ENCODE assay signal across 10 mouse cellular contexts in genomic region chr5:36869578-36870236, GRCm38 (mm10). TPM values are rescaled to one million over a fixed set of nuclear protein-coding genes. Genes with fewer than 3 reads are reported as not detected.
DNase-seq lines count a peak whose midpoint lies in the region; ATAC-seq and TF ChIP-seq lines count a peak whose summit lies in the region.
"Had no signal": no experiment of that assay in that cellular context is flagged by ENCODE, and none has a peak within 500 bp of the region (broad histone marks: within the 10 kb centered on the region; RNA-seq: fewer than 3 reads in every experiment).

No protein-coding gene starts in this region.

- under 1% methylated on average over 56 of the region's 56 CpGs for WGBS in heart, embryonic 10.5 days
- under 1% methylated on average over 56 of the region's 56 CpGs for WGBS in heart, adult 2 months
- WGBS in embryonic facial prominence, embryonic 12.5 days, result under 1% methylated on average over 53 of the region's 56 CpGs
- under 1% methylated on average over 54 of the region's 56 CpGs for WGBS in midbrain, embryonic 15.5 days

- no peak for TF ChIP-seq CTCF in heart, adult 2 months (IDR thresholded peaks at IDR 0.05)

- TF ChIP-seq EP300 in heart, adult 2 months (IDR thresholded peaks at IDR 0.05; ENCODE audit: insufficient read depth, low read depth, low read length), result no peak

- no peak for DNase-seq in heart, embryonic 10.5 days (ENCODE audit: low spot score)
- no peak for DNase-seq in heart, adult 2 months
- peak; percentile 68 for DNase-seq in MN1 (ENCODE audit: low spot score)
- peak; percentile 68 to 82 for DNase-seq in layer of hippocampus, adult 18-20 months (ENCODE audit: low spot score in 2 of 2)
- DNase-seq in spleen, postnatal 14 days (ENCODE audit: low spot score in 2 of 2), result no peak
- no peak for DNase-seq in gastrocnemius, adult 18-20 months (ENCODE audit: low spot score)

- H3K36me3 ChIP-seq in heart, embryonic 10.5 days, result no peaks in the 10 kb centered on the region
- H3K36me3 ChIP-seq in heart, adult 2 months (ENCODE audit: control insufficient read depth, insufficient read depth, low read length), result no peaks in the 10 kb centered on the region
- H3K36me3 ChIP-seq in embryonic facial prominence, embryonic 12.5 days, result no peaks in the 10 kb centered on the region
- no peaks in the 10 kb centered on the region for H3K36me3 ChIP-seq in midbrain, embryonic 15.5 days (replicated peaks)

- H3K9me3 ChIP-seq in heart, embryonic 10.5 days, result 0 out of 2 replicates have a peak, but pooled peaks cover 4% of the 10 kb centered on the region
- no peaks in the 10 kb centered on the region; the same call in 1 of the 2 replicates for H3K9me3 ChIP-seq in embryonic facial prominence, embryonic 12.5 days
- H3K9me3 ChIP-seq in midbrain, embryonic 15.5 days, result no peaks in the 10 kb centered on the region

- peak overlapping the region; percentile 62 for H3K4me3 ChIP-seq in heart, embryonic 10.5 days
- H3K4me3 ChIP-seq in heart, adult 2 months, result no peak overlapping the region
- peak overlapping the region; percentile 39 for H3K4me3 ChIP-seq in embryonic facial prominence, embryonic 12.5 days
- peak overlapping the region; percentile 53 for H3K4me3 ChIP-seq in midbrain, embryonic 15.5 days
- H3K4me3 ChIP-seq: erythroblast, embryonic 14.5 days had no signal

- peak overlapping the region; percentile 81 for H3K4me2 ChIP-seq in embryonic facial prominence, embryonic 12.5 days (replicated peaks)
- peak overlapping the region; percentile 81 for H3K4me2 ChIP-seq in midbrain, embryonic 15.5 days

- intact Hi-C loops in heart, adult 2 months (cut with DNase I), result no loop called here

- H3K27me3 ChIP-seq in heart, embryonic 10.5 days (ENCODE audit: insufficient read depth, poor library complexity, severe bottlenecking), result peaks cover 100% of the 10 kb centered on the region
- peaks cover 15% of the 10 kb centered on the region for H3K27me3 ChIP-seq in heart, adult 2 months (ENCODE audit: control insufficient read depth, insufficient read depth, low read length)
- H3K27me3 ChIP-seq in embryonic facial prominence, embryonic 12.5 days, result peaks cover 97% of the 10 kb centered on the region
- peaks cover 62% of the 10 kb centered on the region for H3K27me3 ChIP-seq in midbrain, embryonic 15.5 days (replicated peaks)

- no peak overlapping the region for H3K9ac ChIP-seq in heart, adult 2 months (ENCODE audit: low read depth, low read length)
- no peak overlapping the region for H3K9ac ChIP-seq in embryonic facial prominence, embryonic 12.5 days
- peak overlapping the region; percentile 70 for H3K9ac ChIP-seq in midbrain, embryonic 15.5 days

- no peak for ATAC-seq in embryonic facial prominence, embryonic 12.5 days (ENCODE audit: insufficient number of reproducible peaks, insufficient read depth, low FRiP score, low TSS enrichment)
- peak; percentile 54 for ATAC-seq in midbrain, embryonic 15.5 days (replicated peaks)

- no peaks in the 10 kb centered on the region for H3K79me2 ChIP-seq in heart, adult 2 months (replicated peaks; ENCODE audit: control insufficient read depth, insufficient read depth, low read length)

- H3K27ac ChIP-seq in heart, embryonic 10.5 days, result no peak overlapping the region
- no peak overlapping the region for H3K27ac ChIP-seq in heart, adult 2 months
- H3K27ac ChIP-seq in embryonic facial prominence, embryonic 12.5 days, result no peak overlapping the region
- H3K27ac ChIP-seq in midbrain, embryonic 15.5 days, result peak overlapping the region; percentile 82

- no peak for TF ChIP-seq POLR2A in heart, adult 2 months (IDR thresholded peaks at IDR 0.05; ENCODE audit: insufficient read depth, low read depth, low read length)

- peaks cover 22% of the 10 kb centered on the region for H3K4me1 ChIP-seq in heart, embryonic 10.5 days
- no peaks in the 10 kb centered on the region for H3K4me1 ChIP-seq in heart, adult 2 months (ENCODE audit: control insufficient read depth, insufficient read depth, low read length)
- peaks cover 7% of the 10 kb centered on the region for H3K4me1 ChIP-seq in embryonic facial prominence, embryonic 12.5 days
- peaks cover 22% of the 10 kb centered on the region for H3K4me1 ChIP-seq in midbrain, embryonic 15.5 days

RNA-seq across cellular contexts. Expression of gene Ppp2r2c, which starts 1.4 kb away (rescaled TPM):
- polyA plus RNA-seq in heart, embryonic 10.5 days (2016; fragmentation: Nextera tagmentation; extraction: Ambion mirVana), result 0.03 TPM in 1 of 2 replicates, not detected in the other
- under 1 TPM; 0.78 to 0.96 TPM for total RNA-seq in heart, adult 2 months (2021)
- polyA plus RNA-seq in heart, adult 2 months (2012; rRNA removed), result 0.06 and 0.12 TPM in 2 replicates
- polyA plus RNA-seq in embryonic facial prominence, embryonic 12.5 days (2016; fragmentation: Nextera tagmentation; extraction: Ambion mirVana), result 1.1 and 1.8 TPM in 2 replicates
- 100 to 1,000 TPM; 383 to 399 TPM for total RNA-seq in layer of hippocampus, adult 18-20 months (2021)
- 54.7 and 55.3 TPM in 2 replicates for polyA plus RNA-seq in midbrain, embryonic 15.5 days (2015; fragmentation: Nextera tagmentation; extraction: Ambion mirVana)
- total RNA-seq in gastrocnemius, adult 18-20 months (2021), result under 1 TPM; 0.55 to 0.74 TPM
- polyA plus RNA-seq: C2C12; erythroblast, embryonic 14.5 days had no signal

RNA-seq across cellular contexts. Expression of gene Man2b2, which starts 39.3 kb away (rescaled TPM):
- polyA plus RNA-seq in heart, embryonic 10.5 days (2016; fragmentation: Nextera tagmentation; extraction: Ambion mirVana), result 12.6 and 20.6 TPM in 2 replicates
- 10 to 100 TPM; 20.3 to 20.6 TPM for total RNA-seq in heart, adult 2 months (2021)
- polyA plus RNA-seq in heart, adult 2 months (2012; rRNA removed), result 24.1 and 32.1 TPM in 2 replicates
- 10.3 and 11.7 TPM in 2 replicates for polyA plus RNA-seq in embryonic facial prominence, embryonic 12.5 days (2016; fragmentation: Nextera tagmentation; extraction: Ambion mirVana)
- 10 to 100 TPM; 28.9 to 31.0 TPM for total RNA-seq in layer of hippocampus, adult 18-20 months (2021)
- polyA plus RNA-seq in midbrain, embryonic 15.5 days (2015; fragmentation: Nextera tagmentation; extraction: Ambion mirVana), result 11.7 and 13.1 TPM in 2 replicates
- 1 to 10 TPM; 5.6 to 7.2 TPM for total RNA-seq in gastrocnemius, adult 18-20 months (2021)

Comparison
In these comparisons a context has a peak if more than half of its experiments do, and no peak if none do; other contexts are left out.
1. DNase-seq: peak in MN1 (single experiment) and layer of hippocampus, adult 18-20 months (2 of 2); none in heart, embryonic 10.5 days (single experiment), heart, adult 2 months (0 of 2), spleen, postnatal 14 days (0 of 2) and gastrocnemius, adult 18-20 months (single experiment).
2. RNA of gene Ppp2r2c, which starts 1.4 kb away (polyA plus RNA-seq): 54.7 to 55.3 TPM in midbrain, embryonic 15.5 days; 1.1 to 1.8 TPM in embryonic facial prominence, embryonic 12.5 days, 0.06 to 0.12 TPM in heart, adult 2 months and 0.03 TPM in heart, embryonic 10.5 days; every median in the first group is over 10 times any median in the second.